Mouse (Mus musculus) C2C12 (cell line): ENCODE results near the gene Atp5k. TPM values are rescaled to one million over a fixed set of nuclear protein-coding genes. Genes with fewer than 3 reads are reported as not detected.

Source experiments
- H3K27me3 ChIP-seq: one replicate; pipeline ENCODE4 v1.6.1; 2011; ENCODE audit not compliant: control insufficient read depth, insufficient read depth, insufficient read length
- H3K36me3 ChIP-seq: one replicate; pipeline ENCODE4 v1.6.1; 2011; ENCODE audit not compliant: control insufficient read depth, insufficient read depth
- H3K4me3 ChIP-seq: one replicate; pipeline ENCODE4 v1.5.1; 2011; ENCODE audit warnings: mild to moderate bottlenecking, control low read depth; ENCODE audit not compliant: poor library complexity, insufficient read depth, severe bottlenecking
- H3K79me2 ChIP-seq: one replicate; pipeline ENCODE4 v1.6.1; 2011; ENCODE audit not compliant: control insufficient read depth, insufficient read depth
- H3K79me3 ChIP-seq: one replicate; pipeline ENCODE4 v1.6.1; 2011; ENCODE audit warnings: low read depth, control low read depth
- H3ac ChIP-seq: one replicate; pipeline ENCODE3; 2011; ENCODE audit warnings: low read depth; ENCODE audit not compliant: control insufficient read depth, insufficient read length
- CEBPB ChIP-seq: IDR thresholded peaks from one replicate; pipeline ENCODE4 v1.6.1; 2011; ENCODE audit warnings: low read depth, mild to moderate bottlenecking, control low read depth, moderate library complexity
- CTCF ChIP-seq: IDR thresholded peaks from one replicate; pipeline ENCODE4 v1.5.1; 2011; ENCODE audit not compliant: control insufficient read depth, insufficient read depth, insufficient read length
- FOSL1 ChIP-seq: IDR thresholded peaks from one replicate; pipeline ENCODE4 v1.8.0; 2011; ENCODE audit warnings: mild to moderate bottlenecking, low read length; ENCODE audit not compliant: poor library complexity, insufficient read depth, severe bottlenecking
- MAX ChIP-seq: IDR thresholded peaks from one replicate; pipeline ENCODE4 v1.6.1; 2011; ENCODE audit warnings: mild to moderate bottlenecking, control low read depth
- MYOD1 ChIP-seq: IDR thresholded peaks from one replicate; pipeline ENCODE4 v1.6.1; 2011; ENCODE audit warnings: low read depth; ENCODE audit not compliant: control insufficient read depth, insufficient read length
- MYOG ChIP-seq: IDR thresholded peaks from one replicate; pipeline ENCODE4 v1.6.1; 2011; ENCODE audit not compliant: control insufficient read depth, insufficient read length; ENCODE audit errors: extremely low read depth
- USF1 ChIP-seq: IDR thresholded peaks from one replicate; pipeline ENCODE4 v1.6.1; 2011; ENCODE audit warnings: low read depth, mild to moderate bottlenecking, control low read depth, moderate library complexity
- polyA plus RNA-seq: library from polyadenylated mRNA; unstranded; fragments of >200 nt; fragmentation: generic; extraction: Trizol; gene quantifications from one replicate; pipeline ENCODE4 v1.2.1, GENCODE M21; 2012; ENCODE audit warnings: missing spikeins

Atp5k gene
- polyA plus RNA-seq, 1 experiment = 1,015 TPM

- no peak overlapping the region for H3K4me3 ChIP-seq
- no peaks in the 10 kb centered on the region for H3K27me3 ChIP-seq
- no peak overlapping the region for H3ac ChIP-seq
- TF ChIP-seq FOSL1 (no peak), MAX (no peak), CTCF (no peak), CEBPB (no peak), MYOD1 (no peak), MYOG (no peak), USF1 (no peak)
- H3K79me2 ChIP-seq = no peaks in the 10 kb centered on the region
- peaks cover 5% of the 10 kb centered on the region for H3K36me3 ChIP-seq
- H3K79me3 ChIP-seq = no peaks in the 10 kb centered on the region
These were observed 11.5 kb downstream of the Atp5k start for GRCm38 (mm10) chr5:108422741-108423140.

GRCm38 (mm10) chr5:108414711-108415110, 19.5 kb downstream of the Atp5k start:
- H3K4me3 ChIP-seq = no peak overlapping the region
- no peak overlapping the region for H3ac ChIP-seq
- H3K27me3 ChIP-seq = no peaks in the 10 kb centered on the region
- no peaks in the 10 kb centered on the region for H3K36me3 ChIP-seq
- TF ChIP-seq MYOG (no peak), CTCF (no peak), CEBPB (no peak), USF1 (no peak), MYOD1 (no peak), MAX (no peak), FOSL1 (no peak)
- no peaks in the 10 kb centered on the region for H3K79me3 ChIP-seq
- H3K79me2 ChIP-seq = no peaks in the 10 kb centered on the region

GRCm38 (mm10) chr5:108406977-108407376, 27.3 kb downstream of the Atp5k start:
- no peaks in the 10 kb centered on the region for H3K79me2 ChIP-seq
- TF ChIP-seq CTCF (no peak), CEBPB (no peak), USF1 (no peak), FOSL1 (no peak), MYOD1 (no peak), MYOG (no peak), MAX (no peak)
- no peak overlapping the region for H3ac ChIP-seq
- no peaks in the 10 kb centered on the region for H3K36me3 ChIP-seq
- H3K79me3 ChIP-seq = no peaks in the 10 kb centered on the region
- H3K4me3 ChIP-seq = no peak overlapping the region
- H3K27me3 ChIP-seq = no peaks in the 10 kb centered on the region

GRCm38 (mm10) chr5:108405460-108405859, 28.8 kb downstream of the Atp5k start:
- Histone ChIP-seq H3K27me3 (no peaks in the 10 kb centered on the region), H3K79me3 (no peaks in the 10 kb centered on the region), H3ac (no peak overlapping the region), H3K79me2 (no peaks in the 10 kb centered on the region), H3K4me3 (no peak overlapping the region), H3K36me3 (no peaks in the 10 kb centered on the region)
- TF ChIP-seq MAX = no peak
- TF ChIP-seq FOSL1 = no peak
- TF ChIP-seq MYOG = no peak
- no peak for TF ChIP-seq CEBPB
- no peak for TF ChIP-seq USF1
- no peak for TF ChIP-seq MYOD1
- no peak for TF ChIP-seq CTCF

GRCm38 (mm10) chr5:108403453-108403852, 30.8 kb downstream of the Atp5k start:
- TF ChIP-seq CTCF (no peak), FOSL1 (no peak), CEBPB (no peak), MYOD1 (no peak), USF1 (no peak)
- Histone ChIP-seq H3K79me2 (no peaks in the 10 kb centered on the region), H3K27me3 (no peaks in the 10 kb centered on the region), H3K36me3 (no peaks in the 10 kb centered on the region), H3ac (no peak overlapping the region), H3K4me3 (no peak overlapping the region), H3K79me3 (no peaks in the 10 kb centered on the region)

- TF ChIP-seq MYOG (no peak), CEBPB (no peak), MAX (no peak), MYOD1 (no peak), CTCF (no peak), FOSL1 (no peak), USF1 (no peak)
- Histone ChIP-seq H3K36me3 (no peaks in the 10 kb centered on the region), H3K4me3 (no peak overlapping the region)
These were observed 44.5 kb downstream of the Atp5k start for GRCm38 (mm10) chr5:108389744-108390143.

GRCm38 (mm10) chr5:108388201-108388600, 46.0 kb downstream of the Atp5k start, which contains the start of gene Pde6b:
Pde6b (plus strand) TSS chr5:108388391.
- H3K27me3 ChIP-seq = no peaks in the 10 kb centered on the region
- no peaks in the 10 kb centered on the region for H3K36me3 ChIP-seq
- no peaks in the 10 kb centered on the region for H3K79me2 ChIP-seq
- TF ChIP-seq MYOG (no peak), CTCF (no peak), FOSL1 (no peak), MYOD1 (no peak), MAX (no peak), CEBPB (no peak), USF1 (no peak)
- H3ac ChIP-seq = no peak within 1 kb of the TSS
- no peak within 1 kb of the TSS for H3K4me3 ChIP-seq
- H3K79me3 ChIP-seq = no peaks in the 10 kb centered on the region

More at GRCm38 (mm10) chr5:108389744-108390143, 44.5 kb downstream of the Atp5k start:
- Histone ChIP-seq H3ac (no peak overlapping the region), H3K27me3 (no peaks in the 10 kb centered on the region), H3K79me2 (no peaks in the 10 kb centered on the region), H3K79me3 (no peaks in the 10 kb centered on the region)
